Mouse (Mus musculus) forebrain, embryonic 14.5 days (tissue): ENCODE measurements around the gene Gda. TPM values are rescaled to one million over a fixed set of nuclear protein-coding genes. Genes with fewer than 3 reads are reported as not detected.

Experiments used
- ATAC-seq: fragments of 200-750 bp; cut with Nextera tagmentation; 2 replicates; pipeline ENCODE4 v1.8.0; 2017; ENCODE audit warnings: mild to moderate bottlenecking, moderate library complexity
- DNase-seq: peaks from one replicate; pipeline ENCODE4 v3.0.0-alpha.2; 2015; ENCODE audit warnings: low spot score
- H3K27ac ChIP-seq: fragments of 300-500 bp; sonication (generic); 2 replicates; pipeline ENCODE4 v1.5.1; 2014; ENCODE audit warnings: low read depth, mild to moderate bottlenecking, control low read depth, low read length, moderate library complexity
- H3K27me3 ChIP-seq: fragments of 300-500 bp; sonication (generic); replicated peaks from 2 replicates; pipeline ENCODE4 v1.6.1; 2014; ENCODE audit warnings: low read length, control low read depth, mixed read lengths; ENCODE audit not compliant: control insufficient read depth, insufficient read depth
- H3K36me3 ChIP-seq: fragments of 300-500 bp; sonication (generic); 2 replicates; pipeline ENCODE4 v1.6.1; 2014; ENCODE audit warnings: low read length, control low read depth; ENCODE audit not compliant: control insufficient read depth, insufficient read depth
- H3K4me1 ChIP-seq: fragments of 300-500 bp; sonication (generic); 2 replicates; pipeline ENCODE4 v1.6.1; 2014; ENCODE audit warnings: antibody characterized with exemption, low read length, control low read depth; ENCODE audit not compliant: control insufficient read depth, insufficient read depth
- H3K4me2 ChIP-seq: fragments of 300-500 bp; sonication (generic); 2 replicates; pipeline ENCODE4 v1.6.1; 2014; ENCODE audit warnings: mild to moderate bottlenecking, control low read depth, low read length
- H3K4me3 ChIP-seq: fragments of 300-500 bp; sonication (generic); 2 replicates; pipeline ENCODE4 v1.5.1; 2014; ENCODE audit warnings: low read depth, low read length, control low read depth
- H3K9ac ChIP-seq: fragments of 300-500 bp; sonication (generic); 2 replicates; pipeline ENCODE4 v1.6.1; 2014; ENCODE audit warnings: mild to moderate bottlenecking, low read length, control low read depth, moderate library complexity
- H3K9me3 ChIP-seq: fragments of 300-500 bp; sonication (generic); replicated peaks from 2 replicates; pipeline ENCODE4 v1.6.1; 2016; ENCODE audit warnings: low read length, control low read depth, mixed read lengths; ENCODE audit not compliant: control insufficient read depth
- WGBS: fragments of 180-500 bp; shearing (Covaris S2); extraction: QIAGEN DNeasy Blood & Tissue Kit; methylation state at CpG from one replicate; pipeline ENCODE4 v1.1.7; 2014; 5-methylcytosine and 5-hydroxymethylcytosine counted together
- polyA plus RNA-seq: library from polyadenylated mRNA; unstranded; fragments of >200 nt; fragmentation: Nextera tagmentation; extraction: Ambion mirVana; gene quantifications from 2 replicates; pipeline ENCODE4 v1.2.1, GENCODE M21; 2014

Gene Gda
- polyA plus RNA-seq, 1 experiment from 2014 or later, result 0.79 TPM

- H3K4me1 ChIP-seq, result no peaks in the 10 kb centered on the region
- no peak overlapping the region for H3K27ac ChIP-seq
- H3K9me3 ChIP-seq, result no peaks in the 10 kb centered on the region
- ATAC-seq, result no peak
- WGBS, result 53% methylated on average over 2 of the region's 2 CpGs
- H3K4me2 ChIP-seq, result no peak overlapping the region
- H3K36me3 ChIP-seq, result no peaks in the 10 kb centered on the region
- no peak overlapping the region for H3K9ac ChIP-seq
- no peak for DNase-seq
- H3K27me3 ChIP-seq, result no peaks in the 10 kb centered on the region
- H3K4me3 ChIP-seq, result no peak overlapping the region
These were observed 101.9 kb downstream of the Gda start for GRCm38 (mm10) chr19:21371337-21371736.

GRCm38 (mm10) chr19:21370782-21371181 lies 102.5 kb downstream of the Gda start:
- no peaks in the 10 kb centered on the region for H3K9me3 ChIP-seq
- no peak overlapping the region for H3K4me3 ChIP-seq
- no peaks in the 10 kb centered on the region for H3K27me3 ChIP-seq
- H3K4me1 ChIP-seq, result no peaks in the 10 kb centered on the region
- DNase-seq, result no peak
- H3K9ac ChIP-seq, result no peak overlapping the region
- 93% methylated on average over 8 of the region's 8 CpGs for WGBS
- no peak for ATAC-seq
- H3K36me3 ChIP-seq, result no peaks in the 10 kb centered on the region
- no peak overlapping the region for H3K27ac ChIP-seq
- no peak overlapping the region for H3K4me2 ChIP-seq

GRCm38 (mm10) chr19:21369175-21369574 lies 104.1 kb downstream of the Gda start:
- no peaks in the 10 kb centered on the region for H3K27me3 ChIP-seq
- H3K9ac ChIP-seq, result no peak overlapping the region
- no peak overlapping the region for H3K4me2 ChIP-seq
- H3K36me3 ChIP-seq, result no peaks in the 10 kb centered on the region
- ATAC-seq, result no peak
- WGBS, result 90% methylated on average over 6 of the region's 6 CpGs
- H3K4me1 ChIP-seq, result no peaks in the 10 kb centered on the region
- H3K9me3 ChIP-seq, result no peaks in the 10 kb centered on the region
- H3K27ac ChIP-seq, result no peak overlapping the region
- no peak overlapping the region for H3K4me3 ChIP-seq
- DNase-seq, result no peak

GRCm38 (mm10) chr19:21368595-21368994 lies 104.7 kb downstream of the Gda start:
- no peak overlapping the region for H3K4me2 ChIP-seq
- no peaks in the 10 kb centered on the region for H3K4me1 ChIP-seq
- no peak for DNase-seq
- H3K9me3 ChIP-seq, result no peaks in the 10 kb centered on the region
- H3K27ac ChIP-seq, result no peak overlapping the region
- no peak overlapping the region for H3K9ac ChIP-seq
- H3K27me3 ChIP-seq, result no peaks in the 10 kb centered on the region
- 83% methylated on average over 4 of the region's 4 CpGs for WGBS
- ATAC-seq, result no peak
- H3K4me3 ChIP-seq, result no peak overlapping the region
- no peaks in the 10 kb centered on the region for H3K36me3 ChIP-seq

DNA sequence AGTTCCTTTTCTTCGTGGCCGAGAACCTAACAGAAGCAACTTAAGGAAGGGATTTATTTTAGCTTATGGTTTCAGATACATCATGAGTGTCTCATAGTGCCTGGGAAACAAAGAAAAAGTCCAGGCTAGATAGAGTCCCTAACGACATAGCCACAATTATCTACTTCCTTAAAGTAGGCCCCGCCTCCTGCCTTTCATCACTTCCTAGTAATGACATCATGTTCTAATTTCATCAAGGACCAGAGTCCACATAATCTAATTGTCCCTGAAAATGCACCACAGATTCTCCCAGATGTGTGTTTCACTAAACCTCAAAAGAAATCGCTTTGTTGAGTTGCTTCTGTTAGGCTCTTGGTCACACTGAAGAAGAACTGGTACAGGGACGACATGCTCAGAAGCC lies 115.5 kb downstream of the Gda start:
- Histone ChIP-seq H3K36me3 (no peaks in the 10 kb centered on the region), H3K9ac (no peak overlapping the region), H3K27ac (no peak overlapping the region), H3K27me3 (no peaks in the 10 kb centered on the region), H3K4me2 (no peak overlapping the region), H3K9me3 (no peaks in the 10 kb centered on the region), H3K4me1 (no peaks in the 10 kb centered on the region), H3K4me3 (no peak overlapping the region)
- WGBS, result 89% methylated on average over 6 of the region's 6 CpGs
- ATAC-seq, result no peak
- DNase-seq, result no peak

GRCm38 (mm10) chr19:21349634-21350033 lies 123.6 kb downstream of the Gda start:
- Histone ChIP-seq H3K4me3 (no peak overlapping the region), H3K4me1 (no peaks in the 10 kb centered on the region), H3K9me3 (no peaks in the 10 kb centered on the region), H3K27ac (no peak overlapping the region), H3K4me2 (no peak overlapping the region), H3K27me3 (no peaks in the 10 kb centered on the region), H3K36me3 (no peaks in the 10 kb centered on the region), H3K9ac (no peak overlapping the region)
- DNase-seq (no peak), ATAC-seq (no peak)
- 82% methylated on average over 6 of the region's 6 CpGs for WGBS

DNA sequence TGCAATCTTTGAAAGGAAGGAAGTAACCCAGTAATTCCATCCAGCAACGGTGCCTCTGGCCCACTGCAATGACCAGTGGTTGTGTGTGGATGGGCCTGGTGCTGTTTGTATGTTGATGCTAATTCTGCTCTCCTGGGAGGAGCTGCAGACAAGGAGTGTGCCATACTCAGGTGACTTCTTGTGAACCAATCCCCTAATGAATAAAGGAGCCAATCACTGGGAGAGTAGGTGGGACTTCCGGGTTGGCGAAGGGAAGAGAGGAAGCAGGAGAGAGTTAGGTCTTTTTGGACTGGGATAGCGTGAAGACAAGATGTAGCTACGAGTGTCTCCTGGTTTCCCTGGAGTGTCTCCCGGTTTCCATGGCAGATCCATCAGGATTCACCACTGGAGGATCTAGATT lies 126.6 kb downstream of the Gda start:
- H3K9me3 ChIP-seq, result no peaks in the 10 kb centered on the region
- H3K9ac ChIP-seq, result no peak overlapping the region
- H3K4me3 ChIP-seq, result no peak overlapping the region
- H3K4me2 ChIP-seq, result no peak overlapping the region
- no peaks in the 10 kb centered on the region for H3K36me3 ChIP-seq
- no peak overlapping the region for H3K27ac ChIP-seq
- H3K4me1 ChIP-seq, result no peaks in the 10 kb centered on the region
- WGBS, result 93% methylated on average over 6 of the region's 6 CpGs
- DNase-seq (no peak), ATAC-seq (no peak)
- no peaks in the 10 kb centered on the region for H3K27me3 ChIP-seq

Other genes with a start within 250 kb of the Gda start
- gene Zfand5, start 201.2 kb downstream of the Gda start, polyA plus RNA-seq, result 161 and 176 TPM in 2 replicates
- 77.5 and 81.4 TPM in 2 replicates for gene 1110059E24Rik, start 179.5 kb upstream of the Gda start, polyA plus RNA-seq
- 42.2 and 43.1 TPM in 2 replicates for gene Abhd17b, start 179.7 kb upstream of the Gda start, polyA plus RNA-seq